In genomic region chr14:68927814-68928213, GRCm38 (mm10) we compare ENCODE assay signal across 14 mouse cellular contexts.
DNase-seq lines count a peak whose midpoint lies in the region; ATAC-seq and TF ChIP-seq lines count a peak whose summit lies in the region.
"Had no signal": no experiment of that assay in that cellular context is flagged by ENCODE, and none has a peak within 500 bp of the region (broad histone marks: within the 10 kb centered on the region; RNA-seq: fewer than 3 reads in every experiment).

No protein-coding gene starts in this region.

- no peak for TF ChIP-seq POLR2A in thymus, adult 2 months (IDR thresholded peaks at IDR 0.05; ENCODE audit: control insufficient read depth, extremely low read depth, insufficient read depth, low read length, poor library complexity)

- no peak for TF ChIP-seq CTCF in thymus, adult 2 months (IDR thresholded peaks at IDR 0.05; ENCODE audit: borderline replicate concordance, control insufficient read depth, extremely low read depth, insufficient read depth, low read length, poor library complexity)

- no peak overlapping the region for H3K4me3 ChIP-seq in thymus, adult 2 months (ENCODE audit: control insufficient read depth, insufficient read depth, low read length)
- H3K4me3 ChIP-seq: embryonic facial prominence, embryonic 15.5 days; limb, embryonic 13.5 days; neural tube, embryonic 12.5 days had no signal

- H3K27me3 ChIP-seq in thymus, adult 2 months (ENCODE audit: control insufficient read depth, insufficient read depth, low read length) = no peaks in the 10 kb centered on the region
- H3K27me3 ChIP-seq: embryonic facial prominence, embryonic 15.5 days; neural tube, embryonic 12.5 days had no signal

- H3K4me1 ChIP-seq in thymus, adult 2 months (replicated peaks; ENCODE audit: control insufficient read depth, insufficient read depth, low read length) = no peaks in the 10 kb centered on the region

- no peak for ATAC-seq in erythroblast, adult 5-6 weeks (replicated peaks; ENCODE audit: low FRiP score, poor library complexity, severe bottlenecking)

- no peaks in the 10 kb centered on the region for H3K36me3 ChIP-seq in thymus, adult 2 months (ENCODE audit: control insufficient read depth, insufficient read depth, low read length)
- H3K36me3 ChIP-seq: embryonic facial prominence, embryonic 15.5 days; limb, embryonic 13.5 days; neural tube, embryonic 12.5 days had no signal

- WGBS in thymus, adult 2 months = 3% methylated on average over 4 of the region's 4 CpGs

- no peak overlapping the region for H3K27ac ChIP-seq in thymus, adult 2 months (ENCODE audit: control insufficient read depth, insufficient read depth, low read length)
- H3K27ac ChIP-seq: embryonic facial prominence, embryonic 15.5 days; limb, embryonic 13.5 days; neural tube, embryonic 12.5 days had no signal

- peak; percentile 82 for DNase-seq in heart, adult 11 months
- no peak for DNase-seq in heart, adult 18-20 months
- peak; percentile 3 for DNase-seq in 416B (ENCODE audit: low read depth)
- DNase-seq in forelimb bud, embryonic 11.5 days (ENCODE audit: low read depth, low spot score) = peak; percentile 76
- DNase-seq in thymus, adult 2 months = peak; percentile 26
- no peak for DNase-seq in adrenal gland, adult 18-20 months (ENCODE audit: low spot score in 2 of 2)
- DNase-seq in retina, postnatal 1 day = no peak
- DNase-seq: cerebellum, adult 9-10 months; kidney, postnatal 25 days; lung, adult 2 months had no signal

Comparison
In these comparisons a context has a peak if more than half of its experiments do, and no peak if none do; other contexts are left out.
1. DNase-seq: peak in heart, adult 11 months (single experiment), 416B (single experiment), forelimb bud, embryonic 11.5 days (single experiment) and thymus, adult 2 months (single experiment); none in heart, adult 18-20 months (0 of 2), adrenal gland, adult 18-20 months (0 of 2) and retina, postnatal 1 day (single experiment).